Mouse (Mus musculus): Measurements from ENCODE around the gene Specc1. TPM values are rescaled to one million over a fixed set of nuclear protein-coding genes. Genes with fewer than 3 reads are reported as not detected.

Gene Specc1
- polyA plus RNA-seq, 1 experiment from 2014 or later = 12.0 TPM

DNA sequence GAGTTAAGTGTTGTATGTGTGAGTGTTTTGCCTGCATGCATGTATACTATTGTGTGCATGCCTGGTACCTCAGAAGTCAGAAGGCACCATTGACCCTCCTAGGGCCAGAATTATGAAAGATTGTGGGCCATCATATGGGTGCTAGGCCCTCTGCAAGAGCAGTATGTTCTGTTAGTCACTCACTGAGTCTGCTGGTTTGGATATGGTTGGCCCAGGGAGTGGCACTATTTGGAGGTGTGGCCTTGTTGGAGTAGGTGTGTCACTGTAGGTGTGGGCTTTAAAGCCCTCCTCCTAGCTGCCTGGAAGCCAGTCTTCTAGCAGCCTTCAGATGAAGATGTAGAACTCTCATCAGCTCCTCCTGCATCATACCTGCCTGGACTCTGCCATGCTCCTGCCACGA, 19.2 kb downstream of the Specc1 start:
- DNase-seq (ENCODE audit: low spot score) (no peak), ATAC-seq (ENCODE audit: insufficient read depth, low FRiP score, low TSS enrichment) (no peak)
- Histone ChIP-seq H3K4me3 (ENCODE audit: low read depth, low read length) (no peak overlapping the region), H3K4me1 (ENCODE audit: control insufficient read depth, insufficient read depth, low read length) (no peaks in the 10 kb centered on the region), H3K27ac (ENCODE audit: low read depth, low read length) (no peak overlapping the region), H3K36me3 (ENCODE audit: control insufficient read depth, insufficient read depth, low read length) (no peaks in the 10 kb centered on the region), H3K9ac (ENCODE audit: low read length) (no peak overlapping the region), H3K27me3 (ENCODE audit: control insufficient read depth, insufficient read depth, low read length) (no peaks in the 10 kb centered on the region), H3K9me3 (ENCODE audit: control insufficient read depth, low read length) (no peaks in the 10 kb centered on the region), H3K4me2 (ENCODE audit: low read depth) (no peak overlapping the region)
- WGBS = 84% methylated on average over 1 of the region's 1 CpGs

DNA sequence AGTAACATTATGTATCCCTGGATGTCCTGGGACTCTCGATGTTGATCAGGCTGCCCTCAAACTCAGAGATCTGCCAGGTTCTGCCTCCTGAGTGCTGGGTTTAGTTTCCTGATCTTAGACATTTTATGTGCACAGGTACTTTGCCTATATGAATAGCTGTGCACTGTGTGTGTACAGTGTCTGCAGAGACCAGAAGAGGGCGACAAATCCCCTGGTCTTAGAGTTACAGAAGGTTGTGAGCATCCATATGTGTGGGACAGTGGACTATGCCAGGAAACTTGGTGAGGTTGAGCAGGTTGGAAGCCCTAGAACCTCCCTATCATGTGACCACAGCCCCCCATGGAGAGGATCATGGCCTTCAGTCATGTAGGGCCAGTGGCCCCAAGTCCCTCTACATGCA, 24.7 kb downstream of the Specc1 start:
- H3K36me3 ChIP-seq (ENCODE audit: control insufficient read depth, insufficient read depth, low read length) = no peaks in the 10 kb centered on the region
- DNase-seq (ENCODE audit: low spot score) (no peak), ATAC-seq (ENCODE audit: insufficient read depth, low FRiP score, low TSS enrichment) (no peak)
- H3K9me3 ChIP-seq (ENCODE audit: control insufficient read depth, low read length) = no peaks in the 10 kb centered on the region
- WGBS = 70% methylated on average over 2 of the region's 2 CpGs
- H3K27me3 ChIP-seq (ENCODE audit: control insufficient read depth, insufficient read depth, low read length) = no peaks in the 10 kb centered on the region
- H3K4me2 ChIP-seq (ENCODE audit: low read depth) = no peak overlapping the region
- no peak overlapping the region for H3K27ac ChIP-seq (ENCODE audit: low read depth, low read length)
- no peak overlapping the region for H3K4me3 ChIP-seq (ENCODE audit: low read depth, low read length)
- H3K4me1 ChIP-seq (ENCODE audit: control insufficient read depth, insufficient read depth, low read length) = no peaks in the 10 kb centered on the region
- no peak overlapping the region for H3K9ac ChIP-seq (ENCODE audit: low read length)

DNA sequence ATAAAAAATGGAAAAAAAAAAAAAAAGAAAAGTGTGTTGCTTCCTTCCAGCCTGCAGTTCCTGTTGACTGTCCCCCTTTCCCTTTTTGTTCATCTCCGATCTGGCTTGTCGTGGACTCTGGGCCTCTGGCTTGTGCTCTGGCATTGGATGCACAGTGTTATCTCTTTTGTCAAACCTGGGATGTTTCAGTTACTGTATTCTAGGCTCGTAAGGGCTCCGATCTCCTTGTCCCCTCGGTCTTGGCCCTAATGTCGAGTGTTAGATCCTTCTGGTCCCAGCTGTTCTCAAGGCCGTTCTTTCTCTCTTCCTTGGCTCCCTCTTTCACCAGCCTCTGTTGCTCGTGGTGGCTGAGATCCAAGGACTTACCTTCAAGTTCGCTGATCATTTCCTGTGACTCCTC, 26.3 kb downstream of the Specc1 start:
- no peak overlapping the region for H3K4me2 ChIP-seq (ENCODE audit: low read depth)
- no peaks in the 10 kb centered on the region for H3K27me3 ChIP-seq (ENCODE audit: control insufficient read depth, insufficient read depth, low read length)
- no peak overlapping the region for H3K4me3 ChIP-seq (ENCODE audit: low read depth, low read length)
- no peaks in the 10 kb centered on the region for H3K9me3 ChIP-seq (ENCODE audit: control insufficient read depth, low read length)
- no peak for ATAC-seq (ENCODE audit: insufficient read depth, low FRiP score, low TSS enrichment)
- no peaks in the 10 kb centered on the region for H3K4me1 ChIP-seq (ENCODE audit: control insufficient read depth, insufficient read depth, low read length)
- no peaks in the 10 kb centered on the region for H3K36me3 ChIP-seq (ENCODE audit: control insufficient read depth, insufficient read depth, low read length)
- DNase-seq (ENCODE audit: low spot score) = no peak
- no peak overlapping the region for H3K27ac ChIP-seq (ENCODE audit: low read depth, low read length)
- WGBS = 87% methylated on average over 9 of the region's 9 CpGs
- no peak overlapping the region for H3K9ac ChIP-seq (ENCODE audit: low read length)

DNA sequence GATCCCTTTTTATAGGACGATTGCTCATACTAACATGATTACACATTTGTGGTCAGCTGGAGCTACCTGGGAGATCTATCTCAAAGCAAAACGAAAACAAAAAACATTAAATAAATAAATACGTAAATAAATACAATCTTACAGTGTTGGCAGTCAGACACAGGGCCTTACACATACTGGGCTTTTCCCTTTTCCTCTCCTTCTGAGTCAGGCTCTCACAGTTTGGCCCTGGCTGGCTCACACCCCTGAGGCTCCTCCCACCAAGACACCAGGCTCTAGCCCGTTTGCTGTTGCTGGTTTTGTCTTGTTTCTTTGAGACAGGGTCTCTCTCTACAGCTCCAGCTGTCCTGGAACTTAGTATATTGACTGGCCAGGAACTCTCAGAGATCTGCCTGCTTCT, 30.4 kb downstream of the Specc1 start:
- H3K9me3 ChIP-seq (ENCODE audit: control insufficient read depth, low read length) = no peaks in the 10 kb centered on the region
- H3K4me2 ChIP-seq (ENCODE audit: low read depth) = no peak overlapping the region
- H3K36me3 ChIP-seq (ENCODE audit: control insufficient read depth, insufficient read depth, low read length) = no peaks in the 10 kb centered on the region
- ATAC-seq (ENCODE audit: insufficient read depth, low FRiP score, low TSS enrichment) = no peak
- H3K27ac ChIP-seq (ENCODE audit: low read depth, low read length) = no peak overlapping the region
- 84% methylated on average over 4 of the region's 4 CpGs for WGBS
- H3K27me3 ChIP-seq (ENCODE audit: control insufficient read depth, insufficient read depth, low read length) = no peaks in the 10 kb centered on the region
- H3K9ac ChIP-seq (ENCODE audit: low read length) = no peak overlapping the region
- no peaks in the 10 kb centered on the region for H3K4me1 ChIP-seq (ENCODE audit: control insufficient read depth, insufficient read depth, low read length)
- DNase-seq (ENCODE audit: low spot score) = no peak
- H3K4me3 ChIP-seq (ENCODE audit: low read depth, low read length) = no peak overlapping the region

DNA sequence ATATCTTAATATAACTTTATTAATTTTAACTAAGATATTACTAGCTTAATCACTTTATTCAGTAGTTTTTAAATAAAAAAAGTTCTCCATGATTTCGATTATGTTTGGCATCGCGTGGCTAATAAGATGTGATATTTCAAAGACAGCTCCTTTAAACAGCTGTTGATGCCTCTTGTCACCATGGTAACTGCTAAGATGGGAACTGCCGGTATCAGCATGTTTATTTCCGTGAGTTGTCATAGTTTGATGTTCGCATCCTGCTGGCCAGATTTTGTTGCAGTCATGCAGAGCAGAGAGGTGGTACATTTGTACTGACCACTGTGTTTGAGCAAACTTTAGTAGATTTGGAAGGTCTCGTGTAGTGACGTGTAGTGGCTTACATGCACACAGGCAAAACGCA, 33.1 kb downstream of the Specc1 start:
- H3K27me3 ChIP-seq (ENCODE audit: control insufficient read depth, insufficient read depth, low read length) = no peaks in the 10 kb centered on the region

DNA sequence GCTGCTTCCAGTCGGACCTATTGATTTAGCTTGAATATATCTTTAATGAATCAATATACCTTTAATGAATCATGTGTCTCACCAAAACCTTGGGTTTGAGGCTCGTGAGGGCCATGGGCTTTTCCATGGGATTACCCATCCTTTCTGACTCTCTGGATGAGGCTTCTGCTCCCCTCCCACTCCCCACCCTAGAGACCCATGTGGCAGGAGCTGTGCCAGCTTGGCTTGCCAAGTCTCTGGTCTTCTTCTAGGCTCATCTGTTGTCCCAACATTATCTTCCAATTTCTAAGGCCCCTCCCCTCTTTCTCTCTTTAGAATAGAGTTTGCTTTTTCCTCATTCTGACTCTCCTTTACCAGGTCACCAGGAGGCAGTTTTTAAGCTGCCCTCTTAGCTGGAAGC, 35.0 kb downstream of the Specc1 start:
- DNase-seq (ENCODE audit: low spot score) = no peak
- 76% methylated on average over 2 of the region's 2 CpGs for WGBS
- no peak overlapping the region for H3K4me2 ChIP-seq (ENCODE audit: low read depth)
- H3K9ac ChIP-seq (ENCODE audit: low read length) = no peak overlapping the region
- no peaks in the 10 kb centered on the region for H3K36me3 ChIP-seq (ENCODE audit: control insufficient read depth, insufficient read depth, low read length)
- H3K9me3 ChIP-seq (ENCODE audit: control insufficient read depth, low read length) = no peaks in the 10 kb centered on the region
- H3K4me1 ChIP-seq (ENCODE audit: control insufficient read depth, insufficient read depth, low read length) = no peaks in the 10 kb centered on the region
- H3K4me3 ChIP-seq (ENCODE audit: low read depth, low read length) = no peak overlapping the region
- no peaks in the 10 kb centered on the region for H3K27me3 ChIP-seq (ENCODE audit: control insufficient read depth, insufficient read depth, low read length)
- ATAC-seq (ENCODE audit: insufficient read depth, low FRiP score, low TSS enrichment) = no peak
- no peak overlapping the region for H3K27ac ChIP-seq (ENCODE audit: low read depth, low read length)

More for the DNA sequence above, 33.1 kb downstream of the Specc1 start:
- Histone ChIP-seq H3K4me2 (ENCODE audit: low read depth) (no peak overlapping the region), H3K36me3 (ENCODE audit: control insufficient read depth, insufficient read depth, low read length) (no peaks in the 10 kb centered on the region), H3K4me3 (ENCODE audit: low read depth, low read length) (no peak overlapping the region), H3K9ac (ENCODE audit: low read length) (no peak overlapping the region), H3K9me3 (ENCODE audit: control insufficient read depth, low read length) (no peaks in the 10 kb centered on the region), H3K27ac (ENCODE audit: low read depth, low read length) (no peak overlapping the region), H3K4me1 (ENCODE audit: control insufficient read depth, insufficient read depth, low read length) (no peaks in the 10 kb centered on the region)
- 86% methylated on average over 9 of the region's 9 CpGs for WGBS
- no peak for DNase-seq (ENCODE audit: low spot score)
- ATAC-seq (ENCODE audit: insufficient read depth, low FRiP score, low TSS enrichment) = no peak

DNA sequence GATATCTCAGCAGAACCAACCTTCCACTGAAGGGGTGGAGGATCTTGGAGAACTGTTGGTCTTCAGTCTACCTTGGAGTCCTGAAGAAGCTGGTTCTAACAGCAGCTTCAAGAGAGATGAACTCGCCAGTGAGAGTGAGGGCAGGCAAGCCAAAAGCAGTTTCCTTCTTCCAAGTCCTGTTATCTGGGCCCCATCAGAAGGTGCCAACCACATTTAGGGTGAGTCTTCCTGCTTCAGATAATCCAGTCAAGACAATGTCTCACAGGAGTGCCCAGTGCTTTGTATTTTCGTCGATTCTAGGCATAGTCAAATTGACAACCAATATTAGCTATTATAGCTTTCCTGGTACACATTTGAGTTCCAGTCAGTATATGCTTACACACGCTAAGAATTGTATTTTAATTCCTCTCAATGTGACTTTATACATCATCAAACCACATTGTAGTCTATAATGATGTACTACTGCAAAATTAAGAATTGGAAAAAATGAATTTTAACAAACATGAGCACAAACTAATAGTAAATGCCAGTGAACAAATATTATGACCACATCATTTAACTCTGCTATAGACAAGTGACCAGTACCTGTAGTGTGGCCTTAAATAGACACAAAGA, 36.2 kb downstream of the Specc1 start:
- no peaks in the 10 kb centered on the region for H3K9me3 ChIP-seq (ENCODE audit: control insufficient read depth, low read length)
- 88% methylated on average over 4 of the region's 4 CpGs for WGBS
- H3K36me3 ChIP-seq (ENCODE audit: control insufficient read depth, insufficient read depth, low read length) = no peaks in the 10 kb centered on the region
- H3K4me1 ChIP-seq (ENCODE audit: control insufficient read depth, insufficient read depth, low read length) = no peaks in the 10 kb centered on the region
- H3K27ac ChIP-seq (ENCODE audit: low read depth, low read length) = no peak overlapping the region
- H3K4me3 ChIP-seq (ENCODE audit: low read depth, low read length) = no peak overlapping the region
- no peaks in the 10 kb centered on the region for H3K27me3 ChIP-seq (ENCODE audit: control insufficient read depth, insufficient read depth, low read length)
- DNase-seq (ENCODE audit: low spot score) (no peak), ATAC-seq (ENCODE audit: insufficient read depth, low FRiP score, low TSS enrichment) (no peak)
- no peak overlapping the region for H3K4me2 ChIP-seq (ENCODE audit: low read depth)
- H3K9ac ChIP-seq (ENCODE audit: low read length) = no peak overlapping the region

DNA sequence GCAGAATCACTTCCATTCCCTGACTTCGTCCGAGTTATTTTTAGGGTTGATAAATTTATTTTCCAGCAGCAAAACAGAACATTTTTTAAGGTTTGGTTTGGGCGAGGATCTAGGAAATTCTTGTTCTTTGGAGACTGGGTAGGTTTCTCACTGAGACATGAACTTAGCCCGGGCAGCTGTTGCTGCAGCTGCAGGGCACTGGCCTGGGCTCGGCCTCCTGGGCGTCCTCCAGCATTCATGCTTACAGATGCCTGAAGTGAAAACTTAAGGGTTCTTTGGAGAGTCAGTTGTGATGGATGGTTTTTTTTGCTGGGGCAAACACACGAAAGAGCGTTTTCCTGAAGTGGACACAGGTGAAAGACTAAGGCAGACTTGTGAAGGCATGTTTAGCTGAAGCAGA, 42.9 kb downstream of the Specc1 start:
- 90% methylated on average over 8 of the region's 8 CpGs for WGBS
- Histone ChIP-seq H3K27ac (ENCODE audit: low read depth, low read length) (no peak overlapping the region), H3K9me3 (ENCODE audit: control insufficient read depth, low read length) (no peaks in the 10 kb centered on the region), H3K27me3 (ENCODE audit: control insufficient read depth, insufficient read depth, low read length) (no peaks in the 10 kb centered on the region), H3K4me3 (ENCODE audit: low read depth, low read length) (no peak overlapping the region), H3K4me2 (ENCODE audit: low read depth) (no peak overlapping the region), H3K36me3 (ENCODE audit: control insufficient read depth, insufficient read depth, low read length) (no peaks in the 10 kb centered on the region), H3K4me1 (ENCODE audit: control insufficient read depth, insufficient read depth, low read length) (no peaks in the 10 kb centered on the region), H3K9ac (ENCODE audit: low read length) (no peak overlapping the region)
- ATAC-seq (ENCODE audit: insufficient read depth, low FRiP score, low TSS enrichment) (no peak), DNase-seq (ENCODE audit: low spot score) (no peak)

DNA sequence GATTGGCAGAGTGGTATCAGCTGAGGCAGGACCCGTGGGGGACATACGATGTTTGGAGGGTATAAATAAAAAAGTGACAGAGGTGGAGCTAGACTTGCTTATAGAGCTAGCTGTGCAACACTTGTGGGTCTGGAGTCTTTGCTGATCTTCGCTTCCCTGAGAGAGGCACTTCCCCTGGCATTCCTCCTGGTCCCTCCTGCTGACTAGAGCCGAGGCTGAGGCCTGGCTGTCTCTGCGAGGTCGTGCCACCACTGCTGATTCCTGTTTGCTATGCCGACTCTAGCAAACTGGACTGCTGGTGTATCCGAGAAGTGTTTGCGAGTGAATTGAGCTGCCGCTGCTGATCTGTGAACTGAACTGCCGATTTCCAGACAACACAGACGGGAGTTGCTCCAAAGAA, 43.5 kb downstream of the Specc1 start:
- H3K9me3 ChIP-seq (ENCODE audit: control insufficient read depth, low read length) = no peaks in the 10 kb centered on the region
- no peak overlapping the region for H3K9ac ChIP-seq (ENCODE audit: low read length)
- no peaks in the 10 kb centered on the region for H3K36me3 ChIP-seq (ENCODE audit: control insufficient read depth, insufficient read depth, low read length)
- H3K27me3 ChIP-seq (ENCODE audit: control insufficient read depth, insufficient read depth, low read length) = no peaks in the 10 kb centered on the region
- H3K4me3 ChIP-seq (ENCODE audit: low read depth, low read length) = no peak overlapping the region
- no peaks in the 10 kb centered on the region for H3K4me1 ChIP-seq (ENCODE audit: control insufficient read depth, insufficient read depth, low read length)
- ATAC-seq (ENCODE audit: insufficient read depth, low FRiP score, low TSS enrichment) = no peak
- no peak overlapping the region for H3K27ac ChIP-seq (ENCODE audit: low read depth, low read length)
- DNase-seq (ENCODE audit: low spot score) = no peak
- WGBS = 86% methylated on average over 12 of the region's 12 CpGs
- H3K4me2 ChIP-seq (ENCODE audit: low read depth) = no peak overlapping the region

Measured in neural tube, embryonic 11.5 days (tissue).